Mouse (Mus musculus) induced T-regulatory cell, adult 2 months (primary cell): ENCODE measurements at regions not wholly inside any gene's neighbourhood (a gene's known extent, or its start where the extent isn't known, plus 50 kb on each side); places are given as distances from the start of the nearest gene placed in this dataset.

Experiments
- DNase-seq: peaks from one replicate; pipeline ENCODE4 v3.0.0-alpha.2; 2012; ENCODE audit warnings: low read depth

GRCm38 (mm10) chr9:41682911-41683310 lies 441.2 kb downstream of the Sorl1 start:
- no peak for DNase-seq

GRCm38 (mm10) chr9:41675656-41676055 lies 448.4 kb downstream of the Sorl1 start:
- DNase-seq, result no peak

- DNase-seq, result no peak
These were observed 451.1 kb downstream of the Sorl1 start for GRCm38 (mm10) chr9:41672958-41673357.

- no peak for DNase-seq
These were observed 455.4 kb downstream of the Sorl1 start for GRCm38 (mm10) chr9:41668741-41669140.

- DNase-seq, result no peak
These were observed 459.0 kb downstream of the Sorl1 start for GRCm38 (mm10) chr9:41665000-41665685.

- no peak for DNase-seq
These were observed 463.5 kb downstream of the Sorl1 start for GRCm38 (mm10) chr9:41660576-41660975.

GRCm38 (mm10) chr9:41660011-41660410 lies 464.1 kb downstream of the Sorl1 start:
- no peak for DNase-seq

- DNase-seq, result no peak
These were observed 470.2 kb upstream of the Ubash3b start for GRCm38 (mm10) chr9:41631564-41632205.

- DNase-seq, result no peak
These were observed 459.8 kb upstream of the Ubash3b start for GRCm38 (mm10) chr9:41621341-41621740.

GRCm38 (mm10) chr9:41614002-41614401 lies 452.5 kb upstream of the Ubash3b start:
- DNase-seq, result no peak

- no peak for DNase-seq
These were observed 451.5 kb upstream of the Ubash3b start for GRCm38 (mm10) chr9:41612802-41613550.

- no peak for DNase-seq
These were observed 450.9 kb upstream of the Ubash3b start for GRCm38 (mm10) chr9:41612452-41612795.

- DNase-seq, result peak; percentile 33
These were observed 450.3 kb upstream of the Ubash3b start for GRCm38 (mm10) chr9:41611534-41612451.

GRCm38 (mm10) chr9:41610347-41610746 lies 448.9 kb upstream of the Ubash3b start:
- no peak for DNase-seq

GRCm38 (mm10) chr9:41606136-41606535 lies 444.6 kb upstream of the Ubash3b start:
- DNase-seq, result no peak

- DNase-seq, result no peak
These were observed 443.4 kb upstream of the Ubash3b start for GRCm38 (mm10) chr9:41604916-41605315.

- no peak for DNase-seq
These were observed 439.3 kb upstream of the Ubash3b start for GRCm38 (mm10) chr9:41600778-41601177.

- DNase-seq, result no peak
These were observed 438.4 kb upstream of the Ubash3b start for GRCm38 (mm10) chr9:41599874-41600273.

- no peak for DNase-seq
These were observed 434.3 kb upstream of the Ubash3b start for GRCm38 (mm10) chr9:41595749-41596148.

- no peak for DNase-seq
These were observed 432.5 kb upstream of the Ubash3b start for GRCm38 (mm10) chr9:41593998-41594397.

- DNase-seq, result no peak
These were observed 431.6 kb upstream of the Ubash3b start for GRCm38 (mm10) chr9:41592900-41593690.
